Mouse (Mus musculus) left cerebral cortex, adult 9 months (tissue): ENCODE measurements around the gene Dnaaf1.

Source experiments
- DNase-seq, 2 experiments: peaks; one replicate each; pipeline ENCODE4 v3.0.0; 2022; ENCODE audit warnings: low spot score in 2 of 2

The Dnaaf1 gene

GRCm38 (mm10) chr8:119574437-119575365, at the start of gene Dnaaf1, which contains the start of gene Hsdl1:
Dnaaf1 (plus strand) TSS chr8:119575235.
Hsdl1 (minus strand) TSS chr8:119575183.
- DNase-seq = peak; percentile 76 to 94

GRCm38 (mm10) chr8:119528762-119529161, 46.3 kb upstream of the Dnaaf1 start:
- DNase-seq = no peak

GRCm38 (mm10) chr8:119530937-119531336, 44.1 kb upstream of the Dnaaf1 start:
- DNase-seq = no peak

GRCm38 (mm10) chr8:119531397-119531796, 43.6 kb upstream of the Dnaaf1 start:
- no peak for DNase-seq

GRCm38 (mm10) chr8:119531973-119532372, 43.1 kb upstream of the Dnaaf1 start:
- DNase-seq = peak; percentile 51 to 78

- DNase-seq = no peak
Measured at GRCm38 (mm10) chr8:119544606-119545005, 30.4 kb upstream of the Dnaaf1 start.

GRCm38 (mm10) chr8:119545180-119545579, 29.9 kb upstream of the Dnaaf1 start:
- DNase-seq = no peak

- DNase-seq = no peak
Measured at GRCm38 (mm10) chr8:119545791-119546190, 29.2 kb upstream of the Dnaaf1 start.

- no peak for DNase-seq
Measured at GRCm38 (mm10) chr8:119547019-119547691, 27.9 kb upstream of the Dnaaf1 start.

GRCm38 (mm10) chr8:119548560-119549113, 26.4 kb upstream of the Dnaaf1 start:
- DNase-seq = no peak

GRCm38 (mm10) chr8:119552967-119553366, 22.1 kb upstream of the Dnaaf1 start:
- no peak for DNase-seq

GRCm38 (mm10) chr8:119555861-119556260, 19.2 kb upstream of the Dnaaf1 start:
- DNase-seq = no peak

- no peak for DNase-seq
Measured at GRCm38 (mm10) chr8:119557132-119557531, 17.9 kb upstream of the Dnaaf1 start.

GRCm38 (mm10) chr8:119557821-119558602, 17.0 kb upstream of the Dnaaf1 start:
- no peak for DNase-seq

GRCm38 (mm10) chr8:119558603-119559401, 16.2 kb upstream of the Dnaaf1 start, which contains the start of gene Mbtps1:
Mbtps1 (minus strand) TSS chr8:119558735.
- DNase-seq = peak; percentile 93 to 97

GRCm38 (mm10) chr8:119559402-119559720, 15.7 kb upstream of the Dnaaf1 start:
- DNase-seq = peak in 1 of 2 experiments; percentile 13

GRCm38 (mm10) chr8:119563849-119564251, 11.2 kb upstream of the Dnaaf1 start:
- no peak for DNase-seq

GRCm38 (mm10) chr8:119566367-119566766, 8.7 kb upstream of the Dnaaf1 start:
- DNase-seq = no peak

GRCm38 (mm10) chr8:119568251-119568650, 6.8 kb upstream of the Dnaaf1 start:
- DNase-seq = no peak

GRCm38 (mm10) chr8:119568951-119569350, 6.1 kb upstream of the Dnaaf1 start:
- no peak for DNase-seq

- DNase-seq = no peak
Measured at GRCm38 (mm10) chr8:119569881-119570280, 5.2 kb upstream of the Dnaaf1 start.
